Mouse (Mus musculus) testis, adult 2 months (tissue): Measurements from ENCODE around the gene Fndc4. TPM values are rescaled to one million over a fixed set of nuclear protein-coding genes. Genes with fewer than 3 reads are reported as not detected.

Source experiments
- H3K27ac ChIP-seq: fragments of 200-500 bp; 2 replicates; pipeline ENCODE4 v1.5.1; 2012; ENCODE audit warnings: low read depth, low read length; ENCODE audit not compliant: control insufficient read depth, insufficient read depth
- H3K27me3 ChIP-seq: fragments of 200-500 bp; 2 replicates; pipeline ENCODE4 v1.6.1; 2012; ENCODE audit warnings: mild to moderate bottlenecking, low read length, moderate library complexity; ENCODE audit not compliant: control insufficient read depth, insufficient read depth
- H3K36me3 ChIP-seq: fragments of 200-500 bp; 2 replicates; pipeline ENCODE4 v1.6.1; 2012; ENCODE audit warnings: mild to moderate bottlenecking, low read length; ENCODE audit not compliant: control insufficient read depth, insufficient read depth
- H3K4me1 ChIP-seq: fragments of 200-500 bp; 2 replicates; pipeline ENCODE4 v1.6.1; 2012; ENCODE audit warnings: low read length; ENCODE audit not compliant: control insufficient read depth, insufficient read depth
- H3K4me3 ChIP-seq: fragments of 200-500 bp; 2 replicates; pipeline ENCODE4 v1.5.1; 2012; ENCODE audit warnings: low read depth, mild to moderate bottlenecking, low read length, moderate library complexity, mixed read lengths; ENCODE audit not compliant: control insufficient read depth
- CTCF ChIP-seq: fragments of 200-500 bp; IDR thresholded peaks from 2 replicates; pipeline ENCODE4 v1.5.1; 2012; ENCODE audit warnings: low read depth, mild to moderate bottlenecking, inconsistent platforms, low read length, moderate library complexity; ENCODE audit not compliant: control insufficient read depth, insufficient read depth, insufficient replicate concordance
- POLR2A ChIP-seq: fragments of 200-500 bp; IDR thresholded peaks from 2 replicates; pipeline ENCODE4 v1.6.1; 2012; ENCODE audit warnings: low read depth, mild to moderate bottlenecking, inconsistent platforms, low read length, moderate library complexity; ENCODE audit not compliant: control insufficient read depth
- polyA plus RNA-seq: library from polyadenylated mRNA; depleted of rRNA; stranded (reverse); fragments of >200 nt; gene quantifications from 2 replicates; pipeline ENCODE4 v1.2.3, GENCODE M21; 2012

Gene Fndc4
- polyA plus RNA-seq, 1 experiment, result 2.0 TPM

DNA sequence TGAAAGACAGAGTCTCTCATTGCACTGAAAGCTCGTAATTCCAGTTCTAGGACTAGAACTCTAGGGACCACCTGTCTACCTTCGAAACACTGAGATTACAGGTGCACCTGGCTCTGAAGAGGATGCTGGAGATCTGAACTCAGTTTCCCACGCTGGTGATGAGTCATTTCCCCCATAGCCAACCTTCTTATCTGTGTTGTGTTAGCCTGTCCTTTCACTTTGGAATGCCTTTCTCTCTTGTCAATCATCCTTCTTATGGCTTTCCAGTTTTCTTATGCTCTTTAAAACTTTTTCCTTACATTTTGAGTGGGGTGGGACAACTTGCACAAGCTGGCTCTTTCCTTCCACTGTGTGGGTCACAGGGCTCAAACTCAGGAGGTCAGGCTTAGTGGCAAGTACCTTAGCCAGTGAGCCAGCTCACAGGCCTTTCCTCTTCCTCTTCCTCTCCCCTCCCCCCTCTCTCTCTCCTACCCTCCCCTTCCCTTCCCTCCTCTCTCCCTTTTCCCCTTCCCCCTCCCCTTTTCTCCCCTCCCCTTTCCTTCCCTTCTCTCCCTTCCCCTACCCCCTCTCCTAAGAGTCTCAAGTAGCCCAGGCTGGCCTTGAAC, 6.2 kb downstream of the Fndc4 start:
- Histone ChIP-seq H3K36me3 (peaks cover 2% of the 10 kb centered on the region), H3K4me1 (peaks cover 9% of the 10 kb centered on the region), H3K27ac (no peak overlapping the region), H3K27me3 (no peaks in the 10 kb centered on the region), H3K4me3 (peak overlapping the region; percentile 83)
- TF ChIP-seq POLR2A (no peak), CTCF (no peak)

DNA sequence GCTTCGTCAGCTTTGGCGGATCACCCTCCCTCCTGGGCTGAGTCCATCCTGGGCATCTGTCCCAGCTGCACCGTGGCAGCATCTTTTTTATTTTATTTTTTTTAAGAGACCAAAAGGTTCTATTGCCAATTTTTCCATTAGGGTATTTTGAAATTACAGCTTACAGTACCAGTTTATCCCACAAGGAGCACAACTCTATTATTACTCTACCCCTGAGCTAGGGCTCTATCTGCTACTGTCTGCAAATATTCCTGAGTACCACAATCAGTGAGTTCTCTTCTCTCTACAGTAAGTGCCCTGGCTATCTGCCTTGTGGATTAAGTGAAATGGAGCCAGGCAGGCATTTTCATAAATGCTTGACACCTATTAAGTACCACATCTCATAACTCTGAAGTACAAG, 7.2 kb downstream of the Fndc4 start:
- H3K27me3 ChIP-seq, result no peaks in the 10 kb centered on the region
- TF ChIP-seq CTCF (no peak), POLR2A (no peak)
- peaks cover 7% of the 10 kb centered on the region for H3K4me1 ChIP-seq
- peaks cover 2% of the 10 kb centered on the region for H3K36me3 ChIP-seq
- no peak overlapping the region for H3K27ac ChIP-seq
- no peak overlapping the region for H3K4me3 ChIP-seq

GRCm38 (mm10) chr5:31288225-31288624, 7.7 kb downstream of the Fndc4 start:
- H3K4me1 ChIP-seq, result peaks cover 7% of the 10 kb centered on the region
- peaks cover 3% of the 10 kb centered on the region for H3K36me3 ChIP-seq
- no peak for TF ChIP-seq CTCF
- TF ChIP-seq POLR2A, result no peak
- H3K27ac ChIP-seq, result no peak overlapping the region
- H3K27me3 ChIP-seq, result no peaks in the 10 kb centered on the region
- no peak overlapping the region for H3K4me3 ChIP-seq

DNA sequence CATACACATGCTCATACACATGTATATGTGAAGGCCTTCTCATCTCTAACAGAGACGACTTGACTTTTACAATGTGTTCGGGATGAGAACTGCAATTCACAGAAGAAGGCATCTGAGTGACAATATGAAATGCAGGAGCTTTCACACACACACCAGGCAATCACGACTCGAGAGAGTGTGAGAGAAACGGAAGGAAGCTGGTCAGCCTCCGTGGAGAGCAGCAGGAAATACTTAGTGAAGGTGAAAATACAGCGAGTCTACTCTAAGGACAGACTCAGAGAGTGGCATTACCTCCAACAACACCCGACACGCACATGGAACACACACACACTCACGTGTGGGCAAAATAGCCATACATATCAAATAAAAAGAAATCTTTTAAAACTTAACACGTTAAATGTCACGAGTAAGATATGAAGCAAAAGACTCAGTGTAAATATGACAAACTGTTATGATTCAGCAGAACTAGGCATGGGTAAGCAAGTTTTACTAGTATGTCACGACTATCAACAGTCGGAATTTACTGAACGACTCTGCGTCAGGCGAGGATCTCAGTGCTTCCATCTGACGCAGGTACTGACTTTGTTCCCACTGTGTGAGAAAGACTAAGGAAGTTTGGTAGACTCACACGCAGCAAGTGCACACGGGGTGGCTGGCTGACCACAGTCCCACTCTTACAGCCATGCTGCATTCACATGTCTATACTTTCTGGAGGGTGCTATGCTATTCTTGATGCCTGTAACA, 16.5 kb downstream of the Fndc4 start:
- TF ChIP-seq POLR2A (no peak), CTCF (no peak)
- Histone ChIP-seq H3K4me3 (no peak overlapping the region), H3K36me3 (peaks cover 9% of the 10 kb centered on the region), H3K27ac (no peak overlapping the region), H3K4me1 (no peaks in the 10 kb centered on the region), H3K27me3 (no peaks in the 10 kb centered on the region)

DNA sequence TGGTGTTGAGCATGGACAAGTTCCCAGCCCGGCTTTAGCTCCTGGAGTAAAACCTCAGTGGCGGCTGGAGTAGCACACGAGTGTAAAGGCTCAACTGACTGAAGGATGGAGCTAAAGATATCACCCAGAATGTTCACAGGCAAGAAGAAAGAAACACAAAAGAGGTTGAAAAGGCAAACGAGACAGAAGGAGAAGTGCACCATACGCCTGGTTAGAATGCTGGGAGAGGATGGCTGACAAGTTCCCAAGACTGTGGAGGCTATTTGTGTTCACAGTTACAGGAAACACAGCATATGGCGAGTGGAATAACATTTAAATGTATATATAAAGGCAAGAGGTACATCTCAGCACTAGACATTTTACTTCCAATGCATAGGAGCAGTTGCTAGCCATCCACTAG, 22.9 kb downstream of the Fndc4 start:
- peaks cover 1% of the 10 kb centered on the region for H3K36me3 ChIP-seq
- no peak for TF ChIP-seq POLR2A
- no peak for TF ChIP-seq CTCF

GRCm38 (mm10) chr5:31267686-31268085, 28.2 kb downstream of the Fndc4 start:
- Histone ChIP-seq H3K27me3 (no peaks in the 10 kb centered on the region), H3K36me3 (peaks cover 5% of the 10 kb centered on the region)

More for the DNA sequence above, 22.9 kb downstream of the Fndc4 start:
- Histone ChIP-seq H3K27ac (no peak overlapping the region), H3K4me3 (no peak overlapping the region), H3K27me3 (no peaks in the 10 kb centered on the region), H3K4me1 (no peaks in the 10 kb centered on the region)

DNA sequence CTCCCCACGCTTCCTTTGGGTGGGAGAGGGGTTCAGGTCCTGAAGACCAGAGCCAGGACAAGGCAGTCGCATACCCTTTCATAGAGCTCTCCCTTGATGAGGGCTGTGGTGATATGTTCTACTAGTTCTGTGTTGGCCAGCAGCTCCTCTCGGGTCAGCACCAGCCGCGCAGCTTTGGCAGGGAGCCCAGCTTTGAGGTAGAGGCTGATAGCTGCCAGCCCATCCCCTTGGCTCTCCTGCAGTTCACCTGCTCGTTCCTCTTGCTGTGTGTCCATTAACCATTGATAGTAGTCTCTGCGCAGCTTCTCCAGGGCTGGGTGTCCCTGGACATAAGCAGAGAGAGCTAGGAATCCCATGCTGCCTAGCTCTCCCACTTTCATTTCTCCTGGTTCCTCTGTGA, 29.8 kb downstream of the Fndc4 start:
- no peaks in the 10 kb centered on the region for H3K4me1 ChIP-seq
- no peak overlapping the region for H3K4me3 ChIP-seq
- no peaks in the 10 kb centered on the region for H3K27me3 ChIP-seq
- peaks cover 5% of the 10 kb centered on the region for H3K36me3 ChIP-seq
- H3K27ac ChIP-seq, result no peak overlapping the region
- no peak for TF ChIP-seq POLR2A
- no peak for TF ChIP-seq CTCF

More at GRCm38 (mm10) chr5:31267686-31268085, 28.2 kb downstream of the Fndc4 start:
- H3K4me3 ChIP-seq, result no peak overlapping the region
- no peak for TF ChIP-seq POLR2A
- TF ChIP-seq CTCF, result no peak
- no peak overlapping the region for H3K27ac ChIP-seq
- H3K4me1 ChIP-seq, result no peaks in the 10 kb centered on the region

DNA sequence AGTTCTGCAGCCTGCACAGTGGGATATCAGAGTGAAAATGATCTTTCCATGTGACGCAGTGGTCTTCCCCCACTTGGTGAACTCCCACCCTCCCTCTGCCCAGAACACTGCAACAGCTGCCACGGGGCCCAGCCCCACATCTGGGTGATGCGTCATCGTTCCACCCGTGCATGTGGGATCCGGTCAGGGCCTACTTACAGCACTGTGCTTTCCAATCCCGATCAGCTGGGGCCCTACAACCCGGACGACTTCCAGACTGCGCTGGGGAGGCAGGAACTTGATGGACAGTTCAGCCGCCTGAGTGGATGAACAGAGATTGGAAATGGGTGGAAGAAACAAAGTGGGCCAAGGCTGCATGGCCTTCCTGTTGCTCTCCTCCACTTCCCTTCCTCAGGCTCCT, 38.3 kb downstream of the Fndc4 start:
- peaks cover 6% of the 10 kb centered on the region for H3K36me3 ChIP-seq
- no peak overlapping the region for H3K27ac ChIP-seq
- H3K4me1 ChIP-seq, result no peaks in the 10 kb centered on the region
- H3K4me3 ChIP-seq, result no peak overlapping the region
- TF ChIP-seq POLR2A (no peak), CTCF (no peak)
- H3K27me3 ChIP-seq, result no peaks in the 10 kb centered on the region
